Mouse (Mus musculus) lung, postnatal 0 days (tissue): ENCODE measurements around the gene Prkg1.

Experiments
- CTCF ChIP-seq: IDR thresholded peaks from 2 replicates; pipeline ENCODE4 v1.5.1; 2016; ENCODE audit warnings: antibody characterized with exemption, mild to moderate bottlenecking
- EP300 ChIP-seq: IDR thresholded peaks from 2 replicates; pipeline ENCODE4 v1.6.1; 2016; ENCODE audit warnings: antibody characterized with exemption, mild to moderate bottlenecking, control low read depth

DNA sequence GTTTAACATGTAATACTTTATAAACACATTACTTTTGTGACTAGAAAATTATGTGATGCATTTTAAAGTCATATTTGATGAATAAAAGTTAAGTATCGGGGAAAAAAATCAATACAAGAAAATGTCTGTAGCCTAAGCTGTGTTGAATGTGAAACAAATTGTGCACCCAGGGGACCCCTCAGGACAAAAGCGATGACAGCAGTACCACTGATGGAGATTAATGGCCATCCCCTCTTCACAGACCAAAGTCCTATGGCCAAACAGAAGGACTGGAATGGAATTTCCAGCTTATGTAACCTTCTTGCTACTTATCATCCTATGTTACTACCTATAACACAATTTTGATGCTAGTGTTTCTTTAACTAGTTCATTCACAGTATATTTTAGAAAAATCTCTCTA lies 473.6 kb downstream of the Prkg1 start:
- TF ChIP-seq CTCF, result no peak
- no peak for TF ChIP-seq EP300
